Mouse (Mus musculus): ENCODE data around the gene Acvr2a.

DNA sequence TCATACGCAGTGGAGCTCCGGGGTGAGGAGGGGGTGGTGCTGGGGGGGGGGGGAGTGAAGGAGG, 136.2 kb downstream of the Acvr2a start, which contains the start of gene Orc4:
- no peak for TF ChIP-seq MAX (IDR thresholded peaks at IDR 0.05)
- TF ChIP-seq CTCF (IDR thresholded peaks at IDR 0.05; ENCODE audit: control insufficient read depth, insufficient read depth, insufficient read length): no peak
- TF ChIP-seq CEBPB (IDR thresholded peaks at IDR 0.05; ENCODE audit: low read depth): no peak
- TF ChIP-seq FOSL1 (IDR thresholded peaks at IDR 0.05; ENCODE audit: insufficient read depth, low read length, poor library complexity, severe bottlenecking): no peak
